Mouse (Mus musculus): ENCODE measurements around the gene Gm4131.

GRCm38 (mm10) chr14:62550121-62550520, 16.6 kb downstream of the Gm4131 start:
- TF ChIP-seq CTCF (IDR thresholded peaks at IDR 0.05; ENCODE audit: low read depth, low read length) (no peak), POLR2A (IDR thresholded peaks at IDR 0.05; ENCODE audit: extremely low read depth, insufficient read depth, low read length) (no peak)
